Mouse (Mus musculus) liver, embryonic 12.5 days (tissue): ENCODE measurements around the gene Unc79. TPM values are rescaled to one million over a fixed set of nuclear protein-coding genes. Genes with fewer than 3 reads are reported as not detected.

ENCODE experiments used
- ATAC-seq: fragments of 200-750 bp; cut with Nextera tagmentation; 2 replicates; pipeline ENCODE4 v1.8.0; 2017; ENCODE audit warnings: moderate number of reproducible peaks, mild to moderate bottlenecking, moderate library complexity
- H3K27ac ChIP-seq: fragments of 300-500 bp; sonication (generic); 2 replicates; pipeline ENCODE4 v1.5.1; 2016; ENCODE audit warnings: mild to moderate bottlenecking
- H3K27me3 ChIP-seq: fragments of 300-500 bp; sonication (generic); replicated peaks from 2 replicates; pipeline ENCODE4 v1.6.1; 2016; ENCODE audit warnings: mild to moderate bottlenecking, moderate library complexity
- H3K36me3 ChIP-seq: fragments of 300-500 bp; sonication (generic); 2 replicates; pipeline ENCODE4 v1.6.1; 2016; ENCODE audit warnings: mild to moderate bottlenecking, moderate library complexity
- H3K4me1 ChIP-seq: fragments of 300-500 bp; sonication (generic); 2 replicates; pipeline ENCODE4 v1.6.1; 2016
- H3K4me2 ChIP-seq: fragments of 300-500 bp; sonication (generic); 2 replicates; pipeline ENCODE4 v1.6.1; 2016; ENCODE audit warnings: mild to moderate bottlenecking, moderate library complexity
- H3K4me3 ChIP-seq: fragments of 300-500 bp; sonication (generic); 2 replicates; pipeline ENCODE4 v1.5.1; 2016; ENCODE audit warnings: mild to moderate bottlenecking, moderate library complexity
- H3K9ac ChIP-seq: fragments of 300-500 bp; sonication (generic); 2 replicates; pipeline ENCODE4 v1.6.1; 2016; ENCODE audit warnings: mild to moderate bottlenecking, moderate library complexity
- H3K9me3 ChIP-seq: fragments of 300-500 bp; sonication (generic); replicated peaks from 2 replicates; pipeline ENCODE4 v1.6.1; 2016; ENCODE audit warnings: mild to moderate bottlenecking, moderate library complexity
- WGBS: fragments of 180-500 bp; shearing (Covaris S2); methylation state at CpG from one replicate; pipeline ENCODE4 v1.1.7; 2016; ENCODE audit not compliant: insufficient replicate concordance; 5-methylcytosine and 5-hydroxymethylcytosine counted together
- polyA plus RNA-seq: library from polyadenylated mRNA; unstranded; fragments of >200 nt; fragmentation: Nextera tagmentation; extraction: Ambion mirVana; gene quantifications from 2 replicates; pipeline ENCODE4 v1.2.1, GENCODE M21; 2016

Unc79 gene
- polyA plus RNA-seq, 1 experiment from 2014 or later: 0.04 TPM

DNA sequence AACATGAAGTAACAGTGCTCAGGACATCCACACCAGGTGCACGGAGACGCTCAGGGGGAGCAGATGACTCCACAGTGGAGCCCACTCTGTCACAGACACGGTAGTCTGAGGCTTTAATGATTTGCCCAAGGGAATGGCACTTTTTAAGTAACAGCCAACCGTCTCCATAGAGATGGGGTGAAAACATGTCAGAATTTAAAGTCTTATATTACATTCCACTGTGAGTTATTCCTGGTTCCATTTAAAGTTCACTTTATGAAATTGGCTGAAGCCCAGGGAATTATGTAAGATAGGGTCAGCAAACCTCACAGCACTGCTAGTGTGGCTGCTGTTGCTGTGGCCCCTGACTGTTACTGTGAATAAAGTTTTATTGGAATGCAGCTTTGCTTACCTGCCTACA lies 95.8 kb downstream of the Unc79 start:
- Histone ChIP-seq H3K27ac (no peak overlapping the region), H3K9ac (no peak overlapping the region), H3K27me3 (no peaks in the 10 kb centered on the region), H3K4me3 (no peak overlapping the region), H3K36me3 (no peaks in the 10 kb centered on the region), H3K4me2 (no peak overlapping the region), H3K9me3 (0 out of 2 replicates have a peak, but pooled peaks cover 3% of the 10 kb centered on the region), H3K4me1 (no peaks in the 10 kb centered on the region)
- ATAC-seq: no peak
- 62% methylated on average over 4 of the region's 4 CpGs for WGBS

DNA sequence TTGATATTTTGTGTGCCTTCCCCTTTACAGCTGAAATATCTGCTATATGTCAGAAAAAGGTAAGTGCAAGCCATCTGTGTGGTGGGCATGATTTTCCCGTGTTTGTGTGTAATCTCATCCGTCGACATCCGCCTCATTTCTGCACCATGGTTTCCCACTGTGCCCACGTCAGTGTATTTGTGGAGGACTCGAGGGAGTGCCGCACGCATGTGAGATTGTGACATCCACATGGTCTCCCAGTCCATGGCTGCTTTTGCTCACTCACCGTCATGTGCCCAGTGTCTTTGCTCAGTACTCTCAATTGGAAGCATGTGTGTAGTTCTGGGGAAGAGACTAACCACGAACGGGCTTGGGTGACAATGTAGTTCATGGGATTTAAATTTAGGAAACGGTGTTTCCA lies 101.2 kb downstream of the Unc79 start:
- no peak overlapping the region for H3K4me3 ChIP-seq
- 79% methylated on average over 12 of the region's 12 CpGs for WGBS
- H3K9ac ChIP-seq: no peak overlapping the region
- H3K27me3 ChIP-seq: no peaks in the 10 kb centered on the region
- H3K27ac ChIP-seq: no peak overlapping the region
- ATAC-seq: no peak
- H3K36me3 ChIP-seq: no peaks in the 10 kb centered on the region
- no peaks in the 10 kb centered on the region for H3K9me3 ChIP-seq
- no peak overlapping the region for H3K4me2 ChIP-seq
- no peaks in the 10 kb centered on the region for H3K4me1 ChIP-seq

DNA sequence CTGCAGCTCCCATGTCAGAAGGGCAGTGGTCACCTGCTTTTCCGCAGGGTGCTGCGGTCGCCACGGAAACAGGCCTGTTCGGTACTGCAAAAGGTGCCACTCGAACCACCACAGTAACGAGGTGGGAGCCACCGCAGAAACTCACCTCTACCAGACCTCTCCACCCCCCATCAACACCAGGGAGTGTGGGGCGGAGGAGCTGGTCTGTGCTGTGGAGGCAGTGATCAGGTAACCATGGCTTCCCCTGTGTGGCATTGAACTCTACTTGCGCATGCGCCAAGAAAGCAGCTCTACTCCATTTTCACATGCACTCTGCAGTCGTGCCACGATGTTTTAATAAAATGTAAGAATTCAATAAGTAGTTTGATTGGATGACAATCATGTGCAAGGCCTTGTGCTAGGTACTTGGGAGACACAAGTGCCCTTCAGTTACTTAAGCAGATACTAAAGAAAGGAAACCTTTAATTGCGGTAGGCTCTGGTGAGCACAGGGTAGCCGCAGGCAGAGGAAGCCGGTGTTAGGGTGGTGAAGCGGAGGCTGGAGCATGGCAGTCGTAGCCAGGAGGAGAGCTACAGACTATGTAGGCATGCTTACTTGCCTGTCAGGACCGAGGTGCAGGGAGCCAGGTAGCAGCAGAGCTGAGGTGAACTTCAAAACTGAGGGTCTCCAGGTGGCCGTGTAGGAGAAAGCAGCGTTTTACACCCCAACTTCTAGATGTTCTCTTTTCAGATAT lies 110.8 kb downstream of the Unc79 start:
- WGBS: 73% methylated on average over 21 of the region's 21 CpGs
- H3K4me3 ChIP-seq: no peak overlapping the region
- H3K4me2 ChIP-seq: no peak overlapping the region
- no peaks in the 10 kb centered on the region for H3K27me3 ChIP-seq
- no peak overlapping the region for H3K27ac ChIP-seq
- no peaks in the 10 kb centered on the region for H3K4me1 ChIP-seq
- H3K9me3 ChIP-seq: no peaks in the 10 kb centered on the region
- no peak for ATAC-seq
- no peak overlapping the region for H3K9ac ChIP-seq
- H3K36me3 ChIP-seq: no peaks in the 10 kb centered on the region

DNA sequence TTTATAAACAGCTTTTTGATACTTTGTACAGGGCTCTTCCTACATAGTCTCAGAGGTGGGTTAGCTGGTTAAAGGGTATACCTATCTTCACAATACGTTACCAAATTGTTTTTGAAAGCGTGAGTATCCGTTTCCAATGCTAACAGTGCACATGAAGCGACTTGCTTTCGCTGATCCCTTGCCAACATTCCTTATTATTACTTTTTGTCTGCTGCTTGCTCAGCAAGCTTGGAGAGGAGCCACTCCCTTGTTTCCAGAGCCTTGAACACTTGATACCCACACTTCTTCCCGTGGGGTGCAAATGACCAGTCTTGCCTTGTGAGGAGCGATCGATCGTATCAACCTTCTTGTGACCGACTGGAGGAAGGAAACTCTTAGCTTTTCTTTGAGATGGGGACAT lies 112.1 kb downstream of the Unc79 start:
- H3K4me1 ChIP-seq: no peaks in the 10 kb centered on the region
- H3K27me3 ChIP-seq: no peaks in the 10 kb centered on the region
- H3K9ac ChIP-seq: no peak overlapping the region
- no peaks in the 10 kb centered on the region for H3K9me3 ChIP-seq
- 83% methylated on average over 10 of the region's 10 CpGs for WGBS
- no peak overlapping the region for H3K4me2 ChIP-seq
- no peaks in the 10 kb centered on the region for H3K36me3 ChIP-seq
- no peak for ATAC-seq
- no peak overlapping the region for H3K27ac ChIP-seq
- H3K4me3 ChIP-seq: no peak overlapping the region

DNA sequence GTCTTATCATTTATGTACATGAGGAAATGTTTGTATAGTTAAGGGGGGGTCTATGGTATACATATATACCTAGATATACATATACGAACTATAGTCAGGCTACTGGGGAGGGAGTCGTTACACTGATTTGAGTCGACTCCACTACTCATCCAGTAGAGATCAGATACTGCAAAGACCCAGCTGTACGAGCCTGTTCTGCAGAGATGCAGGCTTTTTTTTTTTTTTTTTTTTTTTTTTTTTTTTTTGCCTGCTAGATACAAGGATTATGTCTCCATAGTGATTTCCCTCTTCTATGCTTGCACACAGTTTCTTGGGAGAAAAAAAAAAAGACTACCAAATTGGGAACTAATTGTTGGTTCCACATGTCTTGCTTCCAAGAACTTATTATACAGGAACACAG lies 113.5 kb downstream of the Unc79 start:
- H3K27me3 ChIP-seq: no peaks in the 10 kb centered on the region
- no peak for ATAC-seq

DNA sequence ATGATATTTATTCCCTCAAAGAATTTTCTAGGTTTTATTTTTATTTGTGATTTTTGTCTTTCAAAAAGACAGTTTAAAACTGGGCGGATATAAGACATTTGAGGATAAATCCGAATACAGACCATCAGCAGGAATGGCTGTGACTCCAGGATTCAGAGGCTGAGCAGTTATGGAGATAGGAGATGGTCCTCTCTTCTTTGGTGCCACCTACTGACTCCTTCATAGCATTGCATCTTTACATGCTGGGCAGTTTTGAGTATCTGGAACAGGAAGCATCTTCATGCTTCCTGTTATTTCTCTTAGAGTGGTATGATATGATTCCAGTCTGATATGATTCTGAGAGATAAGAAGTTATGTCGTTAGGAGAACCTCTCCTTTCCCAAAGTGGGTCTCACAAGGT lies 116.3 kb downstream of the Unc79 start:
- no peak for ATAC-seq
- Histone ChIP-seq H3K4me2 (no peak overlapping the region), H3K9me3 (no peaks in the 10 kb centered on the region), H3K36me3 (no peaks in the 10 kb centered on the region), H3K4me1 (no peaks in the 10 kb centered on the region), H3K27me3 (no peaks in the 10 kb centered on the region), H3K27ac (no peak overlapping the region), H3K9ac (no peak overlapping the region), H3K4me3 (no peak overlapping the region)
- WGBS: 8% methylated on average over 3 of the region's 3 CpGs

More for the DNA sequence above, 113.5 kb downstream of the Unc79 start:
- H3K9me3 ChIP-seq: no peaks in the 10 kb centered on the region
- H3K36me3 ChIP-seq: no peaks in the 10 kb centered on the region
- no peak overlapping the region for H3K27ac ChIP-seq
- WGBS: 53% methylated on average over 4 of the region's 4 CpGs
- H3K4me1 ChIP-seq: no peaks in the 10 kb centered on the region
- no peak overlapping the region for H3K4me3 ChIP-seq
- H3K9ac ChIP-seq: no peak overlapping the region
- no peak overlapping the region for H3K4me2 ChIP-seq

DNA sequence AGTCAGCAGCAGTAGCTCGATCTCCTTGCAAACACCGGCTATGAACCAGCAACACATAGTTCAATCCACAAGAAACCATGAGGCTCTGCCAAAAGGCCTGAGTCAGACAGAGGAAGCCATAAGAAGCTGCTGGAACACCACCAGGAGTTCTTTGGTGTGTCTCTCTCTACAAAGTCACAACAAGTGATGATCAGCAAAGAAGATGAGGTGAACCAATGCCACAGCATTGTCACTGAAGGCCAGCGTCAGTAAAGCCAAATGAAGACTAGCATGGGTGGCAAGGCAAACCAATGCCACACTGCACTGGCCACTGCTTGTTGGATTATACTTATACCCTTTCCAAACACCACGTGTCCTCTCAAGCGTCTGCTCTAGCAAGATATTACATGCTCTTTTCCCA lies 119.5 kb downstream of the Unc79 start:
- H3K4me2 ChIP-seq: no peak overlapping the region
- H3K9me3 ChIP-seq: no peaks in the 10 kb centered on the region
- H3K4me1 ChIP-seq: no peaks in the 10 kb centered on the region
- no peak overlapping the region for H3K9ac ChIP-seq
- H3K4me3 ChIP-seq: no peak overlapping the region
- H3K27me3 ChIP-seq: no peaks in the 10 kb centered on the region
- ATAC-seq: no peak
- 68% methylated on average over 5 of the region's 5 CpGs for WGBS
- H3K36me3 ChIP-seq: no peaks in the 10 kb centered on the region
- H3K27ac ChIP-seq: no peak overlapping the region

DNA sequence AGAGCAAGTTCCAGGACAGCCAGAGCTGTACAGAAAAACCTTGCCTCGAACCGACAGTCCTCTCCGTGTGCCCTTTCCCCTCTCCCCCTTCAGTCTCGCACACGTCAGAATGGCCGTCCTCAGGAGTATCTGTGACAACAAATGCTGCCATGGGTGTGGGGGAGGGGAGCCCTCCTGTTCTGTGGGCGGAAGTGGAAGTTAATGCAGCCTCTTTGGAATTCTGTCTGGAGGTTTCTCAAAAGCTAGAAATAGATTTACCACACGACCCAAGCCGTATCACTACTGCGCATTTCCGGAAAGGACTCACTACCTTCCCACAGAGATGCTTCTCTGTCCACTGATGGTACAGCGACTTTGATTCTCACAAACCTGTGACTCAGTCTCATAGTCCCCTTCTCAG lies 120.9 kb downstream of the Unc79 start:
- no peaks in the 10 kb centered on the region for H3K27me3 ChIP-seq
- H3K4me1 ChIP-seq: no peaks in the 10 kb centered on the region
- H3K4me3 ChIP-seq: no peak overlapping the region
- H3K27ac ChIP-seq: no peak overlapping the region
- no peak overlapping the region for H3K4me2 ChIP-seq
- no peaks in the 10 kb centered on the region for H3K9me3 ChIP-seq
- H3K36me3 ChIP-seq: no peaks in the 10 kb centered on the region
- no peak overlapping the region for H3K9ac ChIP-seq
- WGBS: 55% methylated on average over 12 of the region's 12 CpGs
- ATAC-seq: no peak

DNA sequence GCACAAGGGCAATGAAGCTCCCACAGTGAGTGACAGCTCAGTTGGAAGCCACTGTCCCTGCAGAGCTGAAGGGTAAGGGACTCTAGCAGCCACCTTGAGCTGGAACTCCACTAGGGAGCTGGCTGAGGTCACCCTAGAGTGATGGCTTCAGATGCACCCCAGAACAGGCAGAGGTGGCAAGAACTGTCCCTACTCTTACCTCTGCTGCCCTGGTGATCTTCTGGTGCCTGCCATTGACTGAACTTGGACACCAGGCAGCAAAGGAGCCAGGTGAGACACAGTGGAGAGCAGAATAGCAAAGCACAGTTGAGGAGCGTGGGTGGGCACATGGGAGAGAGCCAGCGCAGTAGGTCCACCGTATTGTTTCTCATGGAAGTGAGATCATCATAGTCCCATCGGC lies 125.3 kb downstream of the Unc79 start:
- no peak overlapping the region for H3K27ac ChIP-seq
- H3K27me3 ChIP-seq: no peaks in the 10 kb centered on the region
- no peak overlapping the region for H3K4me3 ChIP-seq
- H3K36me3 ChIP-seq: no peaks in the 10 kb centered on the region
- H3K4me1 ChIP-seq: no peaks in the 10 kb centered on the region
- 87% methylated on average over 4 of the region's 4 CpGs for WGBS
- no peak overlapping the region for H3K4me2 ChIP-seq
- no peaks in the 10 kb centered on the region for H3K9me3 ChIP-seq
- no peak overlapping the region for H3K9ac ChIP-seq
- no peak for ATAC-seq

DNA sequence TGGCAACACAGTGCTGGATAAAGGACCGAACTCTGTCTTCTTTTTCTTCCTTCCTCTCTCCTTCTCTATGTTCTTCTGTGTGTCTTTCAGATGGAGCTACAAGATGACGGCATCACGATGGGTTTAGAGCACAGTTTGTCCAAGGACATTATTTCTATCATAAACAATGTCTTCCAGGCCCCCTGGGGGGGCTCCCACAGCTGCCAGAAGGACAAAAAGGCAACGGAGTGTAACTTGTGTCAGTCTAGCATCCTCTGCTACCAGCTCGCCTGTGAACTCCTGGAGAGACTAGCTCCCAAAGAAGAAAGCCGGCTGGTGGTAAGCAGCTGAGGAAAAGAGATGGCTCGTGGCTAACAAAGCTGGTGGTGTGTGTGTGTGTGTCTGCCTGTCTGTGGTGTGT lies 130.1 kb downstream of the Unc79 start:
- H3K36me3 ChIP-seq: no peaks in the 10 kb centered on the region
- no peaks in the 10 kb centered on the region for H3K4me1 ChIP-seq
- H3K27ac ChIP-seq: no peak overlapping the region
- H3K9ac ChIP-seq: no peak overlapping the region
- no peaks in the 10 kb centered on the region for H3K27me3 ChIP-seq
- no peaks in the 10 kb centered on the region for H3K9me3 ChIP-seq
- ATAC-seq: no peak
- 50% methylated on average over 7 of the region's 7 CpGs for WGBS
- no peak overlapping the region for H3K4me3 ChIP-seq
- no peak overlapping the region for H3K4me2 ChIP-seq

DNA sequence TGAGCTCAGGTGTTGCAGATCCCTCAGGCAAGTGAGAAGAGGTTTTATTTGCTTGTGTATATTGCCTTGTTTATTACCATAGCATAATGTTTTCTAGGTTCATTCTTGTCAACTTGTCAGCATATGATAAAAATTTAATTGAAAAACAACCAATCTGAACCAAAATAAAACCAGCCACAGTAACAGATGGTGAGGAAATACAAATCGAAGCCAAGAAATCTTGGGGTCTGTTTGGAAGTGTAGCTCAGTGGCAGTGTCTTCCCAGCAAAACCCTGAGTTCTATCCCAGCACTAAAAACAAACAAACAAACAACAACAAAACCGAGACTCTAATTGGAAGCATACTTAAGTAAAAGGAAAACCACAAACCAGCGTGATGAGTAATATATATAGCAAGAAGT lies 131.4 kb downstream of the Unc79 start:
- Histone ChIP-seq H3K9me3 (no peaks in the 10 kb centered on the region), H3K27ac (no peak overlapping the region), H3K9ac (no peak overlapping the region), H3K36me3 (no peaks in the 10 kb centered on the region), H3K4me1 (no peaks in the 10 kb centered on the region), H3K4me3 (no peak overlapping the region), H3K27me3 (no peaks in the 10 kb centered on the region), H3K4me2 (no peak overlapping the region)
- no peak for ATAC-seq
- 37% methylated on average over 3 of the region's 3 CpGs for whole genome bisulfite sequencing

DNA sequence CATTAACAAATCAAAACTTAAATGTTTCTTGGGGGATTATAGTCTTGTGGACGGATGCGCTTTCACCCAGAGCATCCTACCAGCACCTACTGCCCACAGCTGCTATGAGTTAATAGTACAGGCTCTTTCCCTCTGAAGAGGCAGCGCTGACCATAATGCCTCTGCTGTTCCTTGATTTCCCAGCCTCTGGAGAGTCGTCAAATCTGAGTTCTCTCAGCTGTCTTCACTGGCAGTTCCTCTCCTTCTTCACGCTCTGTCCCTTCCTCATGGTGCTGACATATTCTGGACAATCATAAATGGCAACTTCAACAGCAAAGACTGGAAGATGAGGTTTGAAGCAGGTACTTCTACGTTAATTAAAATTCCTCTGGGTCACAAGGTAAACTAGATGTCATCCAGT lies 143.2 kb downstream of the Unc79 start:
- Histone ChIP-seq H3K4me2 (no peak overlapping the region), H3K9me3 (no peaks in the 10 kb centered on the region), H3K4me3 (no peak overlapping the region), H3K36me3 (no peaks in the 10 kb centered on the region), H3K9ac (no peak overlapping the region), H3K27me3 (no peaks in the 10 kb centered on the region), H3K4me1 (no peaks in the 10 kb centered on the region), H3K27ac (no peak overlapping the region)
- no peak for ATAC-seq
- WGBS: 64% methylated on average over 6 of the region's 6 CpGs

DNA sequence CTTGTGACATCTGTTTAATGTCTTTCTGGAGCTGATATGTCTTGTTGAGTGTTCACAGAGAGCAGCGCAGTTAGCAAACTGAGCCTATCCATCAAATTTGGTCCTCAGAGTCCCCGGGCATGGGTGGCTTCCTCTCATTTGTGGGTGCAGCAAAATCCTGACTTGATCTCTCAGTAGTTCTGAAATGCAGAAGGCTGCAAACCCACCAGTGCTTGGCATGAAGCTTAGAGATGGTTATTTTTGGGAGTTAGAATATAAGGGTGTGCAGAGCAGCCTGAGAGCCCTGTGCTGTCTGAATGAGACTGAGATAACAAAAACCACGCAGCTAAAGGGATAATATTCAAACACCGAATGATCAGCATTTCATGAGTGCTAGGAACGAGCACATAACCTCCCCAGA lies 146.5 kb downstream of the Unc79 start:
- Histone ChIP-seq H3K9ac (no peak overlapping the region), H3K36me3 (no peaks in the 10 kb centered on the region), H3K27me3 (no peaks in the 10 kb centered on the region), H3K4me1 (no peaks in the 10 kb centered on the region), H3K27ac (no peak overlapping the region), H3K9me3 (no peaks in the 10 kb centered on the region), H3K4me3 (no peak overlapping the region), H3K4me2 (no peak overlapping the region)
- WGBS: 44% methylated on average over 5 of the region's 5 CpGs
- no peak for ATAC-seq
